Mouse (Mus musculus): ENCODE results near the gene Slc25a11.

The Slc25a11 gene

GRCm38 (mm10) chr11:70646691-70647650, at the start of gene Slc25a11, which contains the start of gene Rnf167:
Gene Slc25a11 (minus strand): TSS chr11:70647479.
Gene Rnf167 (plus strand): TSS chr11:70647235.
- DNase-seq (ENCODE audit: low read depth, low spot score): peak; percentile 100

GRCm38 (mm10) chr11:70693504-70693903, 46.2 kb upstream of the Slc25a11 start:
- no peak for DNase-seq (ENCODE audit: low read depth, low spot score)

GRCm38 (mm10) chr11:70689578-70689977, 42.3 kb upstream of the Slc25a11 start:
- DNase-seq (ENCODE audit: low read depth, low spot score): no peak

- DNase-seq (ENCODE audit: low read depth, low spot score): no peak
Observed at GRCm38 (mm10) chr11:70688372-70688771, 41.1 kb upstream of the Slc25a11 start.

GRCm38 (mm10) chr11:70687601-70688199, 40.4 kb upstream of the Slc25a11 start, which contains the start of gene Camta2:
Gene Camta2 (minus strand): TSS chr11:70688105.
- DNase-seq (ENCODE audit: low read depth, low spot score): peak; percentile 73

- DNase-seq (ENCODE audit: low read depth, low spot score): peak; percentile 62
Observed at GRCm38 (mm10) chr11:70686901-70687566, 39.8 kb upstream of the Slc25a11 start.

- DNase-seq (ENCODE audit: low read depth, low spot score): no peak
Observed at GRCm38 (mm10) chr11:70683640-70684039, 36.4 kb upstream of the Slc25a11 start.

- DNase-seq (ENCODE audit: low read depth, low spot score): peak; percentile 92
Observed at GRCm38 (mm10) chr11:70681897-70682581, 34.8 kb upstream of the Slc25a11 start.

GRCm38 (mm10) chr11:70681170-70681569, 33.9 kb upstream of the Slc25a11 start:
- no peak for DNase-seq (ENCODE audit: low read depth, low spot score)

GRCm38 (mm10) chr11:70679894-70680293, 32.6 kb upstream of the Slc25a11 start:
- no peak for DNase-seq (ENCODE audit: low read depth, low spot score)

GRCm38 (mm10) chr11:70679361-70679760, 32.1 kb upstream of the Slc25a11 start:
- DNase-seq (ENCODE audit: low read depth, low spot score): no peak

GRCm38 (mm10) chr11:70678576-70678975, 31.3 kb upstream of the Slc25a11 start:
- DNase-seq (ENCODE audit: low read depth, low spot score): no peak

GRCm38 (mm10) chr11:70678092-70678491, 30.8 kb upstream of the Slc25a11 start:
- DNase-seq (ENCODE audit: low read depth, low spot score): no peak

GRCm38 (mm10) chr11:70674501-70674900, 27.2 kb upstream of the Slc25a11 start:
- DNase-seq (ENCODE audit: low read depth, low spot score): peak; percentile 43

- DNase-seq (ENCODE audit: low read depth, low spot score): no peak
Observed at GRCm38 (mm10) chr11:70674014-70674413, 26.7 kb upstream of the Slc25a11 start.

- no peak for DNase-seq (ENCODE audit: low read depth, low spot score)
Observed at GRCm38 (mm10) chr11:70671333-70672047, 24.2 kb upstream of the Slc25a11 start.

- no peak for DNase-seq (ENCODE audit: low read depth, low spot score)
Observed at GRCm38 (mm10) chr11:70670483-70670882, 23.2 kb upstream of the Slc25a11 start.

GRCm38 (mm10) chr11:70669582-70670345, 22.5 kb upstream of the Slc25a11 start:
- peak; percentile 87 for DNase-seq (ENCODE audit: low read depth, low spot score)

- peak; percentile 100 for DNase-seq (ENCODE audit: low read depth, low spot score)
Observed at GRCm38 (mm10) chr11:70668771-70669505, 21.7 kb upstream of the Slc25a11 start, which contains the start of gene Spag7. Gene Spag7 (minus strand): TSS chr11:70669416.
